Mouse (Mus musculus) CH12.LX (cell line): ENCODE measurements at regions not wholly inside any gene's neighbourhood (a gene's known extent, or its start where the extent isn't known, plus 50 kb on each side); places are given as distances from the start of the nearest gene placed in this dataset.

Source experiments
- DNase-seq: peaks from one replicate; pipeline ENCODE4 v3.0.0-alpha.2; 2013; ENCODE audit errors: extremely low read depth
- H3K27ac ChIP-seq: 2 replicates; pipeline ENCODE4 v1.5.1; 2012; ENCODE audit warnings: low read depth, mild to moderate bottlenecking, control low read depth, moderate library complexity; ENCODE audit not compliant: insufficient read depth
- H3K27me3 ChIP-seq: replicated peaks from 2 replicates; pipeline ENCODE3; 2012; ENCODE audit warnings: inconsistent platforms
- H3K36me3 ChIP-seq, 2 experiments: replicated peaks in 1 of 2; 2 replicates each; pipeline versions ENCODE3 to v1.6.1; 2012; ENCODE audit warnings: inconsistent platforms in 1 of 2, low read length in 1 of 2, mild to moderate bottlenecking in 1 of 2, mixed read lengths in 1 of 2, moderate library complexity in 1 of 2; ENCODE audit not compliant: control insufficient read depth in 1 of 2, insufficient read depth in 1 of 2
- H3K4me1 ChIP-seq, 2 experiments: 2 replicates each; pipeline ENCODE4 v1.6.1; 2012; ENCODE audit warnings: inconsistent platforms in 1 of 2, moderate library complexity in 1 of 2; ENCODE audit not compliant: insufficient read depth in 2 of 2, control insufficient read depth in 1 of 2
- H3K4me2 ChIP-seq: 2 replicates; pipeline ENCODE4 v1.6.1; 2012; ENCODE audit warnings: low read depth, mild to moderate bottlenecking, control low read depth; ENCODE audit not compliant: poor library complexity, insufficient read depth, severe bottlenecking
- H3K4me3 ChIP-seq, 3 experiments: fragments of 150-350 bp in 1 of 3; sonication (generic) in 1 of 3; replicated peaks in 1 of 3; 2 replicates each; pipeline versions ENCODE3 to v1.5.1; 2011 to 2012; ENCODE audit warnings: low read depth in 2 of 3, low read length in 2 of 3, mild to moderate bottlenecking in 2 of 3, moderate library complexity in 2 of 3, control low read depth in 1 of 3, improper control_type of control experiment in 1 of 3, inconsistent platforms in 1 of 3, mixed read lengths in 1 of 3; ENCODE audit not compliant: poor library complexity in 1 of 3
- H3K79me2 ChIP-seq: replicated peaks from 2 replicates; pipeline ENCODE4 v1.6.1; 2012; ENCODE audit warnings: mild to moderate bottlenecking, moderate library complexity; ENCODE audit not compliant: control insufficient read depth, poor library complexity, insufficient read depth, severe bottlenecking; ENCODE audit errors: extremely low read depth
- H3K9ac ChIP-seq: 2 replicates; pipeline ENCODE4 v1.6.1; 2012; ENCODE audit warnings: low read depth, mild to moderate bottlenecking, control low read depth, moderate library complexity; ENCODE audit not compliant: insufficient read depth
- H3K9me3 ChIP-seq: replicated peaks from 2 replicates; pipeline ENCODE3; 2012; ENCODE audit warnings: low read length, inconsistent platforms, mixed read lengths
- CHD2 ChIP-seq: IDR thresholded peaks from 2 replicates; pipeline ENCODE4 v1.6.1; 2011; ENCODE audit warnings: low read length, improper control_type of control experiment
- E2F4 ChIP-seq: IDR thresholded peaks from 2 replicates; pipeline ENCODE4 v1.6.1; 2011; ENCODE audit warnings: low read depth, low read length, improper control_type of control experiment; ENCODE audit not compliant: insufficient replicate concordance
- ELF1 ChIP-seq: IDR thresholded peaks from 2 replicates; pipeline ENCODE4 v1.6.1; 2014; ENCODE audit warnings: low read depth, mild to moderate bottlenecking, inconsistent platforms, low read length, improper control_type of control experiment
- EP300 ChIP-seq: IDR thresholded peaks from 2 replicates; pipeline ENCODE4 v1.6.1; 2011; ENCODE audit warnings: low read length, improper control_type of control experiment
- HCFC1 ChIP-seq: IDR thresholded peaks from 2 replicates; pipeline ENCODE4 v1.6.1; 2012; ENCODE audit warnings: low read depth, mild to moderate bottlenecking, inconsistent platforms, low read length, improper control_type of control experiment
- IRF4 ChIP-seq: IDR thresholded peaks from 2 replicates; pipeline ENCODE4 v1.6.1; 2014; ENCODE audit warnings: low read depth, mild to moderate bottlenecking, inconsistent platforms, low read length, improper control_type of control experiment
- JUN ChIP-seq: IDR thresholded peaks from 2 replicates; pipeline ENCODE4 v1.6.1; 2011; ENCODE audit warnings: low read depth, mild to moderate bottlenecking, low read length, improper control_type of control experiment, moderate library complexity; ENCODE audit not compliant: insufficient read depth
- JUND ChIP-seq: conservative IDR thresholded peaks from 2 replicates; pipeline ENCODE4 v1.6.1; 2011; ENCODE audit warnings: low read depth, low read length, improper control_type of control experiment
- MAFK ChIP-seq: IDR thresholded peaks from 2 replicates; pipeline ENCODE4 v1.6.1; 2011; ENCODE audit warnings: low read length, improper control_type of control experiment; ENCODE audit not compliant: insufficient replicate concordance
- MYC ChIP-seq: IDR thresholded peaks from 2 replicates; pipeline ENCODE4 v1.6.1; 2011; ENCODE audit warnings: low read depth, mild to moderate bottlenecking, improper control_type of control experiment, low read length
- PAX5 ChIP-seq: IDR thresholded peaks from 2 replicates; pipeline ENCODE4 v1.6.1; 2012; ENCODE audit warnings: low read length, inconsistent platforms, mixed read lengths
- POLR2AphosphoS2 ChIP-seq: IDR thresholded peaks from 2 replicates; pipeline ENCODE4 v1.6.1; 2011; ENCODE audit warnings: low read depth, low read length, improper control_type of control experiment
- SIN3A ChIP-seq: IDR thresholded peaks from 2 replicates; pipeline ENCODE4 v1.6.1; 2012; ENCODE audit warnings: low read length, improper control_type of control experiment, inconsistent platforms
- SMC3 ChIP-seq: IDR thresholded peaks from 2 replicates; pipeline ENCODE4 v1.6.1; 2011; ENCODE audit warnings: low read depth, low read length, improper control_type of control experiment
- TBP ChIP-seq: conservative IDR thresholded peaks from 2 replicates; pipeline ENCODE4 v1.6.1; 2011; ENCODE audit warnings: low read depth, low read length, improper control_type of control experiment
- USF2 ChIP-seq: conservative IDR thresholded peaks from 2 replicates; pipeline ENCODE4 v1.6.1; 2011; ENCODE audit warnings: low read depth, low read length, improper control_type of control experiment
- ZKSCAN1 ChIP-seq: IDR thresholded peaks from 2 replicates; pipeline ENCODE4 v1.6.1; 2012; ENCODE audit warnings: low read depth, inconsistent platforms, low read length, improper control_type of control experiment, borderline replicate concordance
- ZMIZ1 ChIP-seq: IDR thresholded peaks from 2 replicates; pipeline ENCODE4 v1.6.1; 2012; ENCODE audit warnings: low read depth, mild to moderate bottlenecking, inconsistent platforms, low read length, improper control_type of control experiment
- dilution Hi-C: fragments of 300-500 bp; cut with MboI; formaldehyde crosslinking; loops from 2 replicates; pipeline ENCODE4 v1.14.3; 2020; ENCODE audit warnings: low sequenced_read_pairs; ENCODE audit not compliant: extremely low pct_unique_long_range_greater_than_20kb, extremely low pct_ligation_motif_present
- in situ Hi-C: fragments of 300-500 bp; cut with MboI; formaldehyde crosslinking; loops from 3 replicates; pipeline ENCODE4 v1.14.3; 2019; ENCODE audit warnings: low sequenced_read_pairs, low pct_ligation_motif_present, low pct_unique_long_range_greater_than_20kb, mixed read lengths

DNA sequence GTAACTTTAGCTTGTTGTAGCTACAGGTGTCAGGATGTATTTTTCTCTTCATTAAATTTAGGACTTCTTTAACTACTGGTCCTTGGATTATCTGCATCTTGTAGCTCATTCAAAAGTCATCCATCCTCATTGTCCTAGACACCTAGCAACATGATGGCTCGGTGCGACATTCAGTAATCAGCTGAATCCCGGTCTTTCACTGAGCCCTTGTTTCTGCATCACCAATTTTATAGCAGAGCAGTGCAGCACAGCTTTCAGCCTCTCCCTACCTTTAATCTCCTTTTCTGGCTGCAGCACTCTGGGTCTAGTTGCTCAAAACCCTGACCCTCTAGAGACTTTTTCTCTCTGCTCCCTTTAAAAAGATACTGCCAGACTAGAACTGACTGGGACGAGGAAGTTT, 543.6 kb upstream of the B3galt2 start:
- Histone ChIP-seq H3K9ac (no peak overlapping the region), H3K4me2 (no peak overlapping the region), H3K4me3 (no peak overlapping the region), H3K4me1 (no peaks in the 10 kb centered on the region), H3K27me3 (no peaks in the 10 kb centered on the region), H3K9me3 (no peaks in the 10 kb centered on the region), H3K36me3 (no peaks in the 10 kb centered on the region), H3K27ac (no peak overlapping the region), H3K79me2 (no peaks in the 10 kb centered on the region)
- in situ Hi-C loops (no loop called here), dilution Hi-C loops (no loop called here)
- no peak for DNase-seq
- no peak for TF ChIP-seq SIN3A
- no peak for TF ChIP-seq ELF1
- TF ChIP-seq PAX5: no peak
- TF ChIP-seq ZKSCAN1: no peak
- TF ChIP-seq POLR2AphosphoS2: no peak
- TF ChIP-seq CHD2: no peak
- TF ChIP-seq IRF4: no peak

DNA sequence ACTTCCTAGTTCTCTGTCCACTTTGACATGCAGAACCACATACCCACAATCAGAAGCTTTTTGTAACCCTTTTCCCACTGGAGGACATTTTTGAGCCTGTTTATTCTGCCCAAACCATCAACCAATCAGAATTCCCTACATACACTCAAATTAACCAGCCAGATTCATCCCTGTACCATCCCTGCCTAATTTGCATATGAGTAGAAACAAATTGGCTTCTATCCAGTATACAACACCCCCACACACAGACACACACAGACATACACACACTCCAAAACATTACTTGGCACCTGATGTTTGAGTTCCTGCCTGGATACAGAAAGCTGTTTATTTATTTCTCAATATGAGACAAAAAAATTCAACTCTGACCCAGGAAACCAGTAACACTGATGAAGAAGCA, 542.2 kb upstream of the B3galt2 start:
- in situ Hi-C loops: no loop called here
- H3K27ac ChIP-seq: no peak overlapping the region
- H3K79me2 ChIP-seq: no peaks in the 10 kb centered on the region
- no peaks in the 10 kb centered on the region for H3K9me3 ChIP-seq
- no peak overlapping the region for H3K4me2 ChIP-seq
- no peak for DNase-seq
- no peaks in the 10 kb centered on the region for H3K4me1 ChIP-seq
- dilution Hi-C loops: no loop called here
- H3K36me3 ChIP-seq: no peaks in the 10 kb centered on the region
- TF ChIP-seq HCFC1 (no peak), USF2 (no peak), MYC (no peak), JUND (no peak), TBP (no peak), EP300 (no peak), ELF1 (no peak), ZMIZ1 (no peak), SMC3 (no peak), MAFK (no peak), E2F4 (no peak), ZKSCAN1 (no peak), JUN (no peak)
- H3K9ac ChIP-seq: no peak overlapping the region
- H3K27me3 ChIP-seq: no peaks in the 10 kb centered on the region
- H3K4me3 ChIP-seq: no peak overlapping the region
